Mouse (Mus musculus) spleen, adult 2 months (tissue): ENCODE data around the gene Keg1. TPM values are rescaled to one million over a fixed set of nuclear protein-coding genes. Genes with fewer than 3 reads are reported as not detected.
"Not testable (repeated sequence)": the region's sequence is repeated elsewhere in the genome, so short reads cannot be mapped to it uniquely, and the experiment has no call there.

ENCODE experiments used
- DNase-seq, 2 experiments: peaks; one replicate each; pipeline versions ENCODE4 v3.0.0 to v3.0.0-alpha.2; 2012 to 2021; ENCODE audit warnings: low spot score in 2 of 2, low read depth in 1 of 2
- H3K27ac ChIP-seq: fragments of 200-500 bp; 2 replicates; pipeline ENCODE4 v1.5.1; 2012; ENCODE audit warnings: low read length, inconsistent platforms; ENCODE audit not compliant: insufficient read depth
- H3K27me3 ChIP-seq: fragments of 200-500 bp; 2 replicates; pipeline ENCODE4 v1.6.1; 2012; ENCODE audit warnings: mild to moderate bottlenecking, moderate library complexity, low read length, inconsistent platforms; ENCODE audit not compliant: control insufficient read depth, insufficient read depth
- H3K36me3 ChIP-seq: fragments of 200-500 bp; 2 replicates; pipeline ENCODE4 v1.6.1; 2012; ENCODE audit warnings: mild to moderate bottlenecking, low read length, inconsistent platforms; ENCODE audit not compliant: control insufficient read depth, insufficient read depth
- H3K4me1 ChIP-seq: fragments of 200-500 bp; 2 replicates; pipeline ENCODE4 v1.6.1; 2011; ENCODE audit warnings: inconsistent platforms; ENCODE audit not compliant: control insufficient read depth, insufficient read depth, insufficient read length
- H3K4me3 ChIP-seq: fragments of 200-500 bp; 2 replicates; pipeline ENCODE4 v1.5.1; 2011; ENCODE audit warnings: mild to moderate bottlenecking, inconsistent platforms; ENCODE audit not compliant: insufficient read depth, insufficient read length; ENCODE audit errors: extremely low read depth
- CTCF ChIP-seq: fragments of 200-500 bp; IDR thresholded peaks from 2 replicates; pipeline ENCODE4 v1.5.1; 2011; ENCODE audit warnings: mild to moderate bottlenecking, inconsistent platforms; ENCODE audit not compliant: insufficient read depth, insufficient read length, insufficient replicate concordance; ENCODE audit errors: extremely low read depth
- POLR2A ChIP-seq: fragments of 200-500 bp; IDR thresholded peaks from 2 replicates; pipeline ENCODE4 v1.6.1; 2011; ENCODE audit warnings: low read depth, low read length, inconsistent platforms
- WGBS: fragments of 180-500 bp; shearing (Covaris S2); methylation state at CpG from one replicate; pipeline ENCODE4 v1.1.7; 2018; 5-methylcytosine and 5-hydroxymethylcytosine counted together
- polyA plus RNA-seq: library from polyadenylated mRNA; depleted of rRNA; stranded (reverse); fragments of >200 nt; gene quantifications from 2 replicates; pipeline ENCODE4 v1.2.3, GENCODE M21; 2012

The Keg1 gene
- polyA plus RNA-seq, 1 experiment = 0.30 TPM

- Histone ChIP-seq H3K4me1 (no peaks in the 10 kb centered on the region), H3K27me3 (no peaks in the 10 kb centered on the region), H3K27ac (no peak overlapping the region), H3K4me3 (no peak overlapping the region), H3K36me3 (no peaks in the 10 kb centered on the region)
- TF ChIP-seq POLR2A (no peak), CTCF (no peak)
- no peak for DNase-seq
Measured at GRCm38 (mm10) chr19:12685231-12685630, 10.4 kb upstream of the Keg1 start.

- no peaks in the 10 kb centered on the region for H3K36me3 ChIP-seq
- DNase-seq = no peak
- no peaks in the 10 kb centered on the region for H3K27me3 ChIP-seq
- H3K4me1 ChIP-seq = no peaks in the 10 kb centered on the region
- H3K27ac ChIP-seq = no peak overlapping the region
- H3K4me3 ChIP-seq = no peak overlapping the region
- no peak for TF ChIP-seq CTCF
- no peak for TF ChIP-seq POLR2A
Measured at GRCm38 (mm10) chr19:12696221-12696620, 635 bp downstream of the Keg1 start.

- no peaks in the 10 kb centered on the region for H3K4me1 ChIP-seq
- no peak overlapping the region for H3K4me3 ChIP-seq
- TF ChIP-seq CTCF (no peak), POLR2A (no peak)
- H3K36me3 ChIP-seq = no peaks in the 10 kb centered on the region
- WGBS = 60% methylated on average over 2 of the region's 2 CpGs
- no peak for DNase-seq
- H3K27ac ChIP-seq = no peak overlapping the region
- no peaks in the 10 kb centered on the region for H3K27me3 ChIP-seq
Measured at GRCm38 (mm10) chr19:12708458-12708857, 12.9 kb downstream of the Keg1 start.

- H3K4me1 ChIP-seq = no peaks in the 10 kb centered on the region
- TF ChIP-seq CTCF = no peak
- no peak for TF ChIP-seq POLR2A
- no peak for DNase-seq
- no peaks in the 10 kb centered on the region for H3K36me3 ChIP-seq
- no peaks in the 10 kb centered on the region for H3K27me3 ChIP-seq
- no peak overlapping the region for H3K4me3 ChIP-seq
- H3K27ac ChIP-seq = no peak overlapping the region
Measured at GRCm38 (mm10) chr19:12708986-12709385, 13.4 kb downstream of the Keg1 start.

GRCm38 (mm10) chr19:12719189-12719588 lies 23.6 kb downstream of the Keg1 start:
- H3K36me3 ChIP-seq = no peaks in the 10 kb centered on the region
- 81% methylated on average over 6 of the region's 6 CpGs for WGBS
- no peak overlapping the region for H3K27ac ChIP-seq

GRCm38 (mm10) chr19:12720463-12720862 lies 24.9 kb downstream of the Keg1 start:
- Histone ChIP-seq H3K27me3 (peaks cover 2% of the 10 kb centered on the region; the same call in 1 of the 2 replicates), H3K4me3 (no peak overlapping the region), H3K36me3 (no peaks in the 10 kb centered on the region), H3K27ac (no peak overlapping the region), H3K4me1 (no peaks in the 10 kb centered on the region)
- WGBS = 47% methylated on average over 2 of the region's 2 CpGs
- no peak for TF ChIP-seq POLR2A
- TF ChIP-seq CTCF = no peak
- no peak for DNase-seq

More at GRCm38 (mm10) chr19:12719189-12719588, 23.6 kb downstream of the Keg1 start:
- TF ChIP-seq CTCF = no peak
- TF ChIP-seq POLR2A = no peak
- no peak overlapping the region for H3K4me3 ChIP-seq
- DNase-seq = no peak
- peaks cover 2% of the 10 kb centered on the region; the same call in 1 of the 2 replicates for H3K27me3 ChIP-seq
- no peaks in the 10 kb centered on the region for H3K4me1 ChIP-seq

- 80% methylated on average over 5 of the region's 5 CpGs for WGBS
- not testable (repeated sequence) for H3K27me3 ChIP-seq, H3K4me3 ChIP-seq, H3K27ac ChIP-seq, H3K4me1 ChIP-seq, H3K36me3 ChIP-seq, DNase-seq
Measured at GRCm38 (mm10) chr19:12720919-12721318, 25.3 kb downstream of the Keg1 start.

- not testable (repeated sequence) for H3K4me3 ChIP-seq, DNase-seq, H3K36me3 ChIP-seq, H3K4me1 ChIP-seq, H3K27ac ChIP-seq, H3K27me3 ChIP-seq
- WGBS = 92% methylated on average over 7 of the region's 7 CpGs
Measured at GRCm38 (mm10) chr19:12721596-12721995, 26.0 kb downstream of the Keg1 start.
